Mouse (Mus musculus): ENCODE measurements around the gene Prr3. TPM values are rescaled to one million over a fixed set of nuclear protein-coding genes. Genes with fewer than 3 reads are reported as not detected.
"Not testable (repeated sequence)": the region's sequence is repeated elsewhere in the genome, so short reads cannot be mapped to it uniquely, and the experiment has no call there.

Prr3 gene
- polyA plus RNA-seq, 1 experiment = 19.0 TPM

DNA sequence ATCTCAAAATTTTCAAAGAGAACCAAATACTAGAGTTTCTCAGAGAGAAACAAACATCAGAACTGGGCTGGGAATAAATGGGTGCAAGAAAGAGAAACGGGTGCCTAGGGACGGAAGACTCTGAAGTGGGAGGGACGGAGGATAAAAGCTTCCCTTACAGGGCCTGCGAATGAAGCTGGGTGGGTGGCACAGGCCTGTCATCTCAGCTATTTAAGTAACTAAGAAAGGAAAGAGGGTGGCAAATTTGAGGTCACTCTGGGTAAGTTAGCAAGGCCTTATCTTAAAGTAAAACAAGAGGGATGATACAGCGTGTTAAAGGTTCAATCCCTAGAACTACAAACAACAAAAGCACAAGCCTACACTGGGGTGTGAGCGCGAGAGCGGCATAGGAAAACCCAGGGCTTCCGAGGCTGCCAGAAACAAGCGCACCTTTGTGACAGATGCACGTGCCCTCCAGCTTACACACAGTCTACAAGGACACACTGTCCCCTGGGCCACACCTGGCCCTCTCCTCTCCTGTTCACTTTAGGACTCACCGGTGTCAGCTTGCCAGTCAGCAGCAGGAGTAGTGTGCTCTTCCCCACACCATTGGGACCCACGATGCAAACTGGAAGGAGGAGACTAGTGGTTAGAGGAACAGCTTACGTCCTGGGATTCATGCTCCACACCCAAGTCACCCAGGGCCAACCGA is 21.4 kb downstream of the Prr3 start:
- DNase-seq = no peak
- no peak for TF ChIP-seq POLR2A (IDR thresholded peaks at IDR 0.05; ENCODE audit: borderline replicate concordance, extremely low read depth, low read depth, low read length)
- TF ChIP-seq CTCF (IDR thresholded peaks at IDR 0.05; ENCODE audit: insufficient read depth, low read length) = no peak
- Histone ChIP-seq H3K4me1 (ENCODE audit: control insufficient read depth, insufficient read depth, low read length) (no peaks in the 10 kb centered on the region), H3K4me3 (replicated peaks; ENCODE audit: extremely low read depth, low read depth, low read length) (no peak overlapping the region)
- WGBS = 94% methylated on average over 15 of the region's 15 CpGs

- no peak for TF ChIP-seq POLR2A (IDR thresholded peaks at IDR 0.05; ENCODE audit: borderline replicate concordance, extremely low read depth, low read depth, low read length)
- no peak for TF ChIP-seq CTCF (IDR thresholded peaks at IDR 0.05; ENCODE audit: insufficient read depth, low read length)
- WGBS = 74% methylated on average over 8 of the region's 8 CpGs
- Histone ChIP-seq H3K4me1 (ENCODE audit: control insufficient read depth, insufficient read depth, low read length) (no peaks in the 10 kb centered on the region), H3K4me3 (replicated peaks; ENCODE audit: extremely low read depth, low read depth, low read length) (no peak overlapping the region)
- no peak for DNase-seq
These were observed 25.4 kb downstream of the Prr3 start for GRCm38 (mm10) chr17:35954665-35955064.

GRCm38 (mm10) chr17:35952559-35952958 is 27.5 kb downstream of the Prr3 start:
- 65% methylated on average over 3 of the region's 3 CpGs for WGBS
- DNase-seq; H3K4me3 ChIP-seq (replicated peaks; ENCODE audit: extremely low read depth, low read depth, low read length); H3K4me1 ChIP-seq (ENCODE audit: control insufficient read depth, insufficient read depth, low read length): not testable (repeated sequence)

GRCm38 (mm10) chr17:35950946-35951345 is 29.1 kb downstream of the Prr3 start:
- DNase-seq; H3K4me1 ChIP-seq (ENCODE audit: control insufficient read depth, insufficient read depth, low read length); H3K4me3 ChIP-seq (replicated peaks; ENCODE audit: extremely low read depth, low read depth, low read length): not testable (repeated sequence)

- DNase-seq = no peak
- WGBS = 71% methylated on average over 1 of the region's 1 CpGs
- no peak for TF ChIP-seq POLR2A (IDR thresholded peaks at IDR 0.05; ENCODE audit: borderline replicate concordance, extremely low read depth, low read depth, low read length)
- TF ChIP-seq CTCF (IDR thresholded peaks at IDR 0.05; ENCODE audit: insufficient read depth, low read length) = no peak
- no peak overlapping the region for H3K4me3 ChIP-seq (replicated peaks; ENCODE audit: extremely low read depth, low read depth, low read length)
- H3K4me1 ChIP-seq (ENCODE audit: control insufficient read depth, insufficient read depth, low read length) = no peaks in the 10 kb centered on the region
These were observed 40.1 kb downstream of the Prr3 start for GRCm38 (mm10) chr17:35939941-35940340.

- H3K4me3 ChIP-seq (replicated peaks; ENCODE audit: extremely low read depth, low read depth, low read length) = no peak overlapping the region
- TF ChIP-seq POLR2A (IDR thresholded peaks at IDR 0.05; ENCODE audit: borderline replicate concordance, extremely low read depth, low read depth, low read length) (no peak), CTCF (IDR thresholded peaks at IDR 0.05; ENCODE audit: insufficient read depth, low read length) (no peak)
- H3K4me1 ChIP-seq (ENCODE audit: control insufficient read depth, insufficient read depth, low read length) = no peaks in the 10 kb centered on the region
- no peak for DNase-seq
- WGBS = 62% methylated on average over 2 of the region's 2 CpGs
These were observed 40.9 kb downstream of the Prr3 start for GRCm38 (mm10) chr17:35939108-35939507.

DNA sequence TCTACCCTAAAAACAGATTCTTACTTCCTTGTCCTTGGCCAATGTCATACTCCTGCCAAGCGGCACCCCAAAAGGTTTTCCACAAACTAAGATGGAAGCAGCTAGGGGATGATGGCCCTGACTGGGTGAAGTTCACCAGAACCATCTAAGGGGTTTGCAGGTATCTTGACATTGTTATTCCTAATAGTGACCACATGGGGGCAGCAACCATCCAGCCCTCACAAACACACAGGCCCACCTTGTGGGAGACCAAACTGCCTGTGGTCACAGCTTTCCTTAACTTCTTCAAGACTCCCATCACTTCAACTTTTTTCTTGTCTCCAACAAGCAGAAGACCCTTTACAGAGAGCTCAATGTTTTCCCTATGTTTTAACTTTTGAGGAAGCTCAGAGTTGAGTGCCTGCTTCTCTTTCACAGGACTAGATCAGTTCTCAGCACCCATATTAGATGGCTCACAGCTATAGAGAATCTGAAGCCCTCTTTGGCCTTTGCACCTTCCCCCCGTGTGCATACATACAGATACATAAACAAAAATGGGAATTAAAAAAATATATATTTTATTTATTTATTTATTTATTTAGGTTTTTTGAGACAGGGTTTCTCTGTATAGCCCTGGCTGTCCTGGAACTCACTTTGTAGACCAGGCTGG is 42.2 kb downstream of the Prr3 start:
- 27% methylated on average over 2 of the region's 2 CpGs for whole genome bisulfite sequencing
- TF ChIP-seq POLR2A (IDR thresholded peaks at IDR 0.05; ENCODE audit: borderline replicate concordance, extremely low read depth, low read depth, low read length) = no peak
- TF ChIP-seq CTCF (IDR thresholded peaks at IDR 0.05; ENCODE audit: insufficient read depth, low read length) = peak; percentile 88
- H3K4me3 ChIP-seq (replicated peaks; ENCODE audit: extremely low read depth, low read depth, low read length) = no peak overlapping the region
- no peaks in the 10 kb centered on the region for H3K4me1 ChIP-seq (ENCODE audit: control insufficient read depth, insufficient read depth, low read length)
- peak; percentile 33 for DNase-seq

- not testable (repeated sequence) for H3K4me3 ChIP-seq (replicated peaks; ENCODE audit: extremely low read depth, low read depth, low read length); H3K4me1 ChIP-seq (ENCODE audit: control insufficient read depth, insufficient read depth, low read length); DNase-seq
- WGBS = 85% methylated on average over 14 of the region's 14 CpGs
These were observed 44.3 kb downstream of the Prr3 start for GRCm38 (mm10) chr17:35935763-35936162.

GRCm38 (mm10) chr17:35932608-35933007 is 47.4 kb downstream of the Prr3 start:
- DNase-seq = no peak
- Histone ChIP-seq H3K4me1 (ENCODE audit: control insufficient read depth, insufficient read depth, low read length) (no peaks in the 10 kb centered on the region), H3K4me3 (replicated peaks; ENCODE audit: extremely low read depth, low read depth, low read length) (no peak overlapping the region)
- WGBS = 88% methylated on average over 4 of the region's 4 CpGs
- TF ChIP-seq CTCF (IDR thresholded peaks at IDR 0.05; ENCODE audit: insufficient read depth, low read length) (no peak), POLR2A (IDR thresholded peaks at IDR 0.05; ENCODE audit: borderline replicate concordance, extremely low read depth, low read depth, low read length) (no peak)

DNA sequence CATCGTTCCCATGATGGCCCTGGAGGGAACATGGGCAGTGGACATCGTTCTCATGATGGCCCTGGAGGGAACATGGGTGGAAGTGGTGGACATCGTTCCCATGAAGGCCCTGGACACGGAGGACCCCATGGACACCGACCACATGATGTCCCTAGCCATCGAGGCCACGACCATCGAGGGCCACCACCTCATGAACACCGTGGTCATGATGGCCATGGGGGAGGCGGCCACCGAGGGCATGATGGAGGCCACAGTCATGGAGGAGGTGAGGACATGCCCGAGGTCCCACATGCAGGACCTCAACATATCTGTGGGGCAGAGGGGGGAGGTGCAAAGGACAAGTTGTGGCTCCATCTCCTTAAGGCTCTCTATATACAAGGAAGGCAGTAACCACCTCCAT is 49.4 kb downstream of the Prr3 start:
- Histone ChIP-seq H3K4me3 (replicated peaks; ENCODE audit: extremely low read depth, low read depth, low read length) (no peak overlapping the region), H3K4me1 (ENCODE audit: control insufficient read depth, insufficient read depth, low read length) (no peaks in the 10 kb centered on the region)
- TF ChIP-seq CTCF (IDR thresholded peaks at IDR 0.05; ENCODE audit: insufficient read depth, low read length) = no peak
- TF ChIP-seq POLR2A (IDR thresholded peaks at IDR 0.05; ENCODE audit: borderline replicate concordance, extremely low read depth, low read depth, low read length) = no peak
- DNase-seq = no peak
- 95% methylated on average over 12 of the region's 12 CpGs for WGBS
